Mouse (Mus musculus) left cerebral cortex, adult 8-10 months (tissue): ENCODE measurements around the gene Rnpep. TPM values are rescaled to one million over a fixed set of nuclear protein-coding genes. Genes with fewer than 3 reads are reported as not detected.

Source experiments
- DNase-seq, 2 experiments: peaks; one replicate each; pipeline ENCODE4 v3.0.0; 2022; ENCODE audit warnings: low spot score in 2 of 2
- total RNA-seq, 4 experiments: library from RNA; stranded (reverse); gene quantifications; 2 replicates each; pipeline ENCODE4 v1.2.4; 2022

Gene Rnpep
- 10 to 100 TPM; 47.8 to 53.4 (median 49.7) TPM for total RNA-seq

DNA sequence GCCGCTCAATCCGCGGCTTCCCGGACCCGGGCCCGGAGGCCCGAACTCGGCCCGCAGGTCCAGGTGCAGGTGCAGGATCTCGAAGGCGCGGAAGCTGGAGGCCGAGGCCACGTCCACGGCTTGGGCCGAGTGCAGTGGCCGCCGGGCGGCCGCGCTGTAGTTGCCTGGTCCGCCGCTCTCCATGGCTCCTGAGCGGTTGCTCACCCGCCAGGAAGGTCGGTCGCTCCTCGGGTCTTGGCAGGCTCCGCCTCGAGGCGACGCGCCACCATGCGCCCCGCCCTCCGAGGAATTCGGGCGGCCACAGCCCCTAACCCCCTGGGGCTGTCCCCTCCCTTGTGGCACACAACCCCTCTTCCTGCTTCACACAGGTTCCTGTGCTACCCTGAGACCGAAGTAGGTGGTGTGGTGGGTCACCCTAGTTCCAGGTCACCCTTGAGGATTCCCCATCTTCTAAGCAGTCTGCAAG is at the start of gene Rnpep:
TSS of gene Rnpep (minus strand) at position 259 of the 466 bp plus-strand sequence.
- peak; percentile 54 to 67 for DNase-seq

DNA sequence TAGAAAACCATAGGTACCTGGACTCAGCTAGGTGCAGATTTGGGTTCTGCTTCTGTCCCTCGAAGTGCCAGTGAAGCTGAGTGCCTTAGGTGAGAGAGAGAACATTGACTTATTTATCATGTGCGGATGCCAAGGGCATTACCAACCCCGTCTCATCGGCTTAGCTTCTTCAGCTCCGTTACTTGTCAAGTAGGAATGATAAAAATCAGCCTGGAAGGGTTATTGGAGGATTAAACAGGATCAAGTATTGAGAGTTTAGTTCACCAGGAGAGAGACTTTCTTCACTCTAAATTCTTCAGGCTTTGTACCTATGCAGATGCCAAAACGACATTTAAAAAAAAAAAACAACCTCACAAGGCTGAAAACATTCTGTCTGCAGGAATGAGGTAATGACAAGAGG is 46.7 kb upstream of the Rnpep start:
- no peak for DNase-seq

DNA sequence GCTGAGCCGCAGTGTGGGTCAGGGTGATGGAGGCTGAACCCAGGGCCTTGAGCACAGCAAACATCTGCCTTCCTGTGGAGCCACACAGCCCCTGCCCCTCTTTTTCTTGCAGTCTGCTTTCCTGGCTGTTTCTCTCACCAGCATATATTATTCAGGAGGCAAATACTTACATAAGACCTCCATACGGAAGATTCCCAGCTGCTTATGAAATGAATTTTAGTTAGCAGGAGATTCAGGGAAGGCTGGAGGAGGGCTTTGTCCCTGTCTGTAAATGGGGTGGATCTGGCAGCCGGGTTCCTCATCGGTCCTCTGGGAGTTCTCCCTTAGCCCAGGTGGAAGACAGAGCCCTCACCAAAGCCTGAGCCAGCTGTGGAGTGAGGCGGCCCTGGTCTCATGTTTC is 44.5 kb upstream of the Rnpep start:
- no peak for DNase-seq

DNA sequence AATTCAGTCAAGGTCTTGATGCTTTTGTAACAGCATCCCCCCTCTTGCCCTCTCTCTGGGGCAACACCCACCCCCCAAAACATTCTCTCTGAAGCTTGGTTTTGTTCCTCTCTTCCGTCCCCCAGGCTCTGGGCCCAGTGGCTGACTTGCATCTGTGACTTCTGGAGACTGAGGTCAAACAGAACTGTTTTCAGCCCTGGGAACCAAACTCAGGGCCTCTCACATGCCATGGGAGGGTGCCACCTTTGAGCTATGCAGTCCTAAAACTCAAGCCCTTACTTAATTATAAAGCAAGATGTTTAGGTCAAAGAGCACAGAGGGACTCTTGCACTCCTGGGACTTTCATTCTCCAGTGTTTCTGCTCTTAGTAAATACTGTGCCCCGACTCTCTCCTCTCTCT is 42.0 kb upstream of the Rnpep start:
- DNase-seq, result no peak

DNA sequence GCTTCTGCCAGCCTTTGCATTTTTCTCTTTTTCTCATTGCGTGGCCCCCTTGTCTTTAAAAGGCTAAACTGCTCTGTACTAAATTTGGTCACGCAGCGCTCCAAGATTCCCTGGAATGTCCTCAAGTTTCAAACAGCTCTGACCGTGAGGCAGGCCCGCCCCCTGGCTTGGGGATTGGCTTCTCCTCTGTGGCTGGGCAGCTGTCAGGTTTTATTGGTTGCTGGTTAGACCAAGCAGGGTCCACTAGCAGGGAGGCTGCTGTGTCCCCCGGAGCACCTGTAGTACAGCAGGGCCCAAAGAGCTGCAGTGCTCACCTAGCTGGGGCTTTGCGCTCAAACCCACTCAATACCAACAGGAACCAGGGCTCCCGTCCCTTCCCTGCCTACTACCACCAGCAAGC is 40.7 kb upstream of the Rnpep start, which contains the start of gene Lmod1:
TSS of gene Lmod1 (plus strand) at position 237 of the 400 bp plus-strand sequence.
- no peak for DNase-seq

DNA sequence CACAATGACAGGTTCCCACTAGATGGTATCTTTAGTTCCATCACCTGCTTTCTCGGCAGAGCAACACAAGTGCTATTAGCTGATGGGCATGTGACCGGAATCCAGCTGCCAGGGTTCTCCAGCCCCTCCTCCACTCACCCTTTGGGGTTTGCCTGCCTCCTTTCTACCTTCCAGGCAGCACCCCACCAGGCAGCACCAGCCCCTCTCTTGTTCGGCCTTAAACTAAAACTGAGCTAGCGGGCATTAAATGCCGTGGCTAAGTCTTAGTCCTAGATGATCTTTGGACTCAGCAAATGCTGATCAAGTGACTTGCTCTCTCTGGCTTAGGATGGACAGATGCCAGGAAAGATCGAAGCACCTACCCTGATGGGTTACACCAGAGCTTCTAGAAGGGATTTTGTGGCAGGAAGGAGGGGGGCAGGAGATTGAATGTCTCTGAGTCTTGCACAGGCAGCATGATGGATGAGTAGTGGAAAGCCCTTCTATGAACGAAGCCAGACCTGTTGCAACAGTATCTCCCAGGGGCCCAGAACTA is 39.5 kb upstream of the Rnpep start:
- DNase-seq, result no peak

DNA sequence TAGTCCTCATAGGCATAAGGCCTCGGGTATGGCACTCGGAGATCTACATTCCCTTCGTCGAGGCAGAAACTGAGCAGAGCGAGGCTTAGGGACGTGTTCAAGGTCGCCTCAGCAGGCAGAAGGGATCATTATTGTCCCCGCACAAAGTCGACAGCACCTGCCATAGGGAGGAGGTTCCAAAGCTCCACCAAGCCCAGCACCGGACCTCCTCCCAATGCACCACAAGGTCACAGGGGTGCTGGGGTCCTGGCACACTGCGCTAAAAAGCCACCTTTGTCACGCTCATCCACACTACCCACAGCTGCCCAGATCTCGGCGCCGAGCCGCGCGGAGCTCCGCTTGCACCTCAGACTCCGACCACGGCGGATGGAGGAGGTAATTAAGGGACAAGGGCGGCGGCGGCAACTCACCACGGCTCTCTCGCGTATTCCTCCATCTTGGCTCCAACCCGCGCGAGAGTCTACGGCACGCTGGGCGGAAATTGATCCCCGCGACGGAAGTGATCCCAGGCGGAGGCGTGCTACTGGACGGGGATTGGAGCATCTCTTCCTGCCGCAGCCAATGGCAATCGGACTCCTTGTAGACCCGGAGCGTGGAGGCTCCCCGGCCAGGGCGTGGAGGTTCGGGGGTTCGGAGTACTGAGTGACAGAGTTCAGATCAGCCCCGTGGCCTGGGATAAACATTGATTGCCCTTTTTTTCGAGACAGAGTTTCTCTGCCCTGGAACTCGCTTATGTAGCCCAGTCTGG is 29.6 kb upstream of the Rnpep start, which contains the start of gene Timm17a:
TSS of gene Timm17a (minus strand) at position 495 of the 748 bp plus-strand sequence.
- DNase-seq, result peak; percentile 88 to 91

DNA sequence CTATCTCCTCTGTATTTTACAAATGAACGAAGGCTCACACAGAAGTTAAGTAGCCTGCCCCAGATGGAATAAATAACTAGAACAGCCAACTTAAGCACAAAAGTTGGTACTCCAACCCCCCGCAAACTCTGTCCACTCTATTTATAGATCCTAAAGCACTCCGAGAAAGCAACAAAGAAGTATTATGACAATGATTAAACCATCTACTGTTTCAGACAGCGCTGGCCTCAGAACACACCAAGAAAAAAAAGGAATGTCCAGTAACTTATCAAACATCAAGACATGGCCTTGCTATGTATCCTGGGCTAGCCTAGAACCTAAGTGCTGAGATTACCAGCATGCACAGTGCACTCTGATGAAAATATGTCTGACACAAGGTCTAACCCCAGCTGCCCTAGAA is 28.3 kb upstream of the Rnpep start:
- no peak for DNase-seq

DNA sequence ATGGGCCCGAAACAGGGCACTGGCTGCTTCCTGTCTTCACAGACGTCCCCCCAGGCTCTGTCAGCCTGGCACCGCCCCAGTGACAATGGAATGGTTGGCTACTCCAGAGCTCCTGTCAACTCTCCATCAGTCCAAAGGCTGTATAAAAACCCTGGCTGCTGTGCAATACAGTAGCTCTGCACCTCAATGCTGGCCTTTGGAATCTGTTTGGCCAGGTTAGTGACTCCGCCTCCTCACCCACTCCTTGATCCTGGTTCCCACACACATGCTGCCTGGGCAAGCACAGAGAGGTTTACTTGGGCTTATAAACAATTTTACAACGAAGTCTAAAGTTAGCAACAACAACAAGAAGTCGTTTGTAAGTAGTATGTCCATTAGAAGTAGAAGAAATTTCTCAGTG is 27.5 kb upstream of the Rnpep start:
- no peak for DNase-seq

DNA sequence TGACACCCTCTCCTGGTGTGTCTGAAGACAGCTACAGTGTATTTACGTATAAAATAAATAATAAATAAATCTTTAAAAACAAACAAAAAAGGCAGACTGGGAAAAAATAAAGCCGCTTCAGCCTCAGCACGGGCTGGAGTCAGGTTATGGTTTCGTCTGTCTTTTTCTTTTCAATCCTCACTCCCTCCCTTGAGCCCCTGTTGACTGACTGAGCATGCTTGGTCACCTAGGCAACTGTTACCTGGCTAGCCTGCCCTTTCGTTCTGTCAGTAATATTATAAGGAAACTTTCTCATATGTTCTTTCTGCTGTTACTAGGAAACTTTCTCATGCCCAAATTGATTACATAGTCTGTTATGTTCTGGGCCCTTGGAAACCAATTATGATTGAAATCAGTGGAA is 7.0 kb upstream of the Rnpep start:
- no peak for DNase-seq

DNA sequence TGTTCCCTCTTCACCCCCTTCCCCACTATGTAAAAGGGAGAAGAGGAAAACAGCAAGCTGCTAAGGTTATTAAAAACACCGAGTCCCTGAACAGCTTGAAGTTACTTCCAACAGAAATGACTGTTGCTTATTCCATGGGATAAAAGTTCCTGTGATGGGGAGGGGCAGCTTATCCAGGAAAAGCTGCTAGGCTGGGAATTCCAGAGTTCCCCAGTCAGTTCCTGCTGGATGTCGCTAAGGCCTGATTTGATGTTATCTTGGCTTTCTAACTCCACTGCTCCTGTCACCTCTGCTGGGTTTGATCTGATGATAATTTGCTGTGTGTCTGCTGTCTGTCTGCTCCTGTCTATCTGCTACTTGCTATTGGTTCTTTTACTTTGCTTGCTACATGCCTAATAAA is 2.4 kb upstream of the Rnpep start:
- no peak for DNase-seq

DNA sequence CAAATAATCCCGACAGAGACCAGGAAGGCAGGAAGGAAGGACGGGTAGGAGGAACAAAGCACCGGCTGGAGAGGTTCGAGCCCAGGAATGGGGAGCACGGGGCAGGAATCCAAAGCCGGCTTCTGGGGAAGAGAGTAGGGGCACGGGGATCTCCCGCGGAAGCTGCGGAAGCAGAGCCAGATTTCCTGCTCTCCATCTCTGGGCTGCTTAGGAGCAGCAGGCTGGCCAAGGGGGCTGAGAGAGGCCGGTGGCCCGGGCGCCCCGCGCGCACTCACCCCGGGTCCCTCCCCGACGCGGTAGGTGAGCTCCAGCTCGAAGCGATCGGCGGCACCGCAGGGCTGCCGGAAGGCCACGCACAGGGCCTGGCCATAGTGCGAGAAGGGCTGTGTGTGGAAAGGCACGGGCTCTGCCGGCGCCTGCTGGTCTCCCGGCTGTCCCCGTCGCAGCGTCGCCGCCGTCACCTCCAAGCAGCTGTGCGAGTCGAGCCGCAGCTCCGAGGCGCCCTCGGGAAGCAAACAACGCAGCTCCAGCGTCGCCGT is 528 bp downstream of the Rnpep start:
- peak in 1 of 2 experiments; percentile 24 for DNase-seq

DNA sequence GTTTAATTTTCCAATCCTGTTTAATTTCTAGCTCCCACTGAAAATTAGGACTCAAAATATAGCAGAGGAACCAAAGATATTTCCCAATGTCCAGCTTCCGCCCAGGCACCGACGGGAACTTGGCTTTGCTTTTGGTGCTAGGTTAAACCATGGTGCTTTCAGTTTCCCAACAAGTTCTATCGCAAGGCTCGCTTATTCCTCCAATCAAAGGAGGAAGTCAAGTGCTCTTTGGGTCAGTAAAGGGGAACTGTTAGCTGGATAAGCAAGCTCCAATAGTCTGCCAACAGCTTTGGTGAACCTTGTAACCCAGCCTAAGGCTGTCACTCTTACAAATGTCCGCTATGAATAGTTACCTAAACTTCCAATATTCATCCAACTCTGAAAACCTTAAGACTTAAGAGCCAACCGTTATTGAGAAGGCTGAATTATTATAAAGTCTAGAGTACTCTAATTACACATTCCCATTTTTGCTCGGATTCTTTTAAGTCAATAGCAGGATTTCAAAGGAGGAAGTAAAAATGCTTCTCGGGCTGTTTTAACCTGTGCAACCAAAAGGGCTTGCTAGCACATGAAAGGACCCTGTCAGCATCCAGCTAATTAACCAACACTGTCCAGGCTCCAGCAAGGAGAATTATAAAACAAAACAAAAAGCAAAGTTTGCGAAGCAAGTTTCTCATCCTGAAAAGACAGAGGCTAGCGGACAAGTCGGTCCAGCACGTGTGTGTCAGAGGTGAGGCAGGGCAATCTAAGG is 1.2 kb downstream of the Rnpep start:
- DNase-seq, result no peak

DNA sequence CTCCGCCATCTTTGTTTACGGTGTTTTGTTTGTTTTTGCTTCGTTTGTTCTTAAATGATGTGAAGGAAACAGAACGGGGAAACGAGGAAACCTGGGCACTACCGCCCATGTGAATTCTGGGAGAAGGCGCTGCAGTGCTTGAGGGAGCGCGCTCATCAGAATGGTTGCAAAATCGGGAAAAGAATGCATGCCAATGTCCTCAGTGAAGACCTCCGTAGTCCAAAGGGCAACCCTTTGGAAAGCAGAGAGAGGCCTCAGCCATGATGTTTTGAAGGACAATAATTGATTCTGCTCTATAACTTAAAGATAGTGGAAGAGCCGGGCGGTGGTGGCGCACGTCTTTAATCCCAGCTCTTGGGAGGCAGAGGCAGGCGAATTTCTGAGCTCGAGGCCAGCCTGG is 2.0 kb downstream of the Rnpep start:
- no peak for DNase-seq

DNA sequence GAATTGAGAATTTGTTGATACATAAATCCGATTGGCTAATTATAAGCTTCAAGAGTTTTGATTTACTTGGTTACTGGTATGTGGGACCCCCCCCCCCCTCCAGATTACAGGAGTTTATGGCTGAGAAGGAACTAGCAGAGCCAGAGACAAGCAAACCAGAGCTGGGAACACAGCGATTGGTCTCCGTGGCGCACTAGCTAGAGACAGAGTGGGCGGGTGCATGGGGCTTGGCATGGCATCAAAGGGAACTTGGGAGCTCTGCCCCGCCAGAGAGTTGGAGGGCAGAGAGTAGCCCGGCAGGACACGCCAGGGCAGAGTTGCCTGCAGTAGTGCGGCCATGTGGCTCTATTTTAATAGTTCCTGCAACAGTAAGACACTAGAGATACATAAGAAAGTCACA is 3.2 kb downstream of the Rnpep start:
- DNase-seq, result peak in 1 of 2 experiments; percentile 36

DNA sequence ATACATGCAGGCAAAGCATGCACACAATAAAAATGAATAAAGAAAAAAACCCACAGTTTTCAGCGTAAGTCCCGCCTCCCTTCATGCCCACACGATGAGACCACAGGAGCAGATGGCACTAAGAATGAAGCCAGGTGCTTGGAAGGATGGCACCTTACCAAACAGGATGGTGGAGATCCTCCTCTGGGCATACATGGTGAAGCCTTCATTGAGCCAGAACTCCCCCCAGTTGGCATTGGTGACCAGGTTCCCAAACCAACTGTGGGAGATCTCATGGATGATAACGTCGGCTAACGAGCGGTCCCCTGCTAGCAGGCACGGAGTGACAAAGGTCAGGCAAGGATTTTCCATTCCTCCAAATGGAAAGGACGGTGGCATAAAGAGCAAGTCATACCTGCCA is 12.5 kb downstream of the Rnpep start:
- DNase-seq, result no peak

DNA sequence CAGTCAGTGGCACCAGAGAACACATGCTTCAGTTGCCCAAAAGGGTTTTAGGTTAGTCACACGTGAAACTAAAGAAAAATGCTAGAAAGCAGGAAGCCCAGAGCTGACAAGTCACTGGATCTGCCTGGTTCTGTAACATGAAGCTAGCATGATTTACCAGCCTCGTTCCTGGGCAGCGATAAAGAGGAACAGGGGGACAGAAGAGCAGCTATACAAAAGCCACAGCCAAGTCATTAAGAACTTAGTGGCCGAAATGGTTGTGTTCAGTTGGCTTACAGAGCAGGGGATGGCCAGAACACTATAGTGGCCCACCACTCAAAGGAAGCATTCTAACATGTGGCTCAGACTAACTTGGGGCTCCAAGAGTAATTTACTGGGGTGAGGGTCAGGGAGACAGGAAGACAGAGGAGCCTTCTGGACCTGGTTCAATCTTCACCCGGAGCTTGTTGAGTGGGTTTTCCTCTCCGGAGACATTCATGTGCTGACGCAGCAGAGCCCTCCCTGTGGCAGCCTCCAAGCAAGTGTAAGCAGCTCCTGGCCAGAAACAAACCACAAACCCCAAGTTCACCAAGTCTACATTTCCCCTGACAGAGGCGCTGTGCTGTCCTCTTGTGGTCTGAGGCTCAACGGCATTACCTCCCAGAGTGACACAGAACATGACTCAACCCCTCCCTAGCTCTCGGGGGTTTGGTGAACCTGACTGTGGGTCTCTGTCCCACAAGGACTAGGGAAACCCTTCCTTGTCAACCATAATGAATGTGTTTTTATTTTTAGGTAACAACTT is 16.0 kb downstream of the Rnpep start:
- no peak for DNase-seq

DNA sequence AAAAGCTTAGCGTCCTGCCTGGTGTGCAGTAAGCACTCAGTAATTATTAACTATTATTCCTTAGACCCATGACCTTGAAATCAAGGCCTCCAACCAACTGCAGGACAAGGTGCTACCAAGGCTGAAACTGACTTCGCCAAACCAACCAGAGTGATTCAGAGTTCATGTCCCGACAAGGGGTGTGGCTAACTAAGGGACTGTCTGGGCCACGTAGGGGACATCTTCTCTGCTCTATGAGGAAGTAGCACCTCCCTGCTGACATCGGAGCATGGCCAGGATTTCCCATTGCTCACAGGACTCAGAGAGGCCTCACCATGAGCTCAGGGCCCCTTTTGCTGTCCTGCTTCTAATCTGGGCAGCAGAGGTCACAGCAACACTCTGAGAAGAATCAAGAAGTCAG is 18.1 kb downstream of the Rnpep start:
- no peak for DNase-seq

DNA sequence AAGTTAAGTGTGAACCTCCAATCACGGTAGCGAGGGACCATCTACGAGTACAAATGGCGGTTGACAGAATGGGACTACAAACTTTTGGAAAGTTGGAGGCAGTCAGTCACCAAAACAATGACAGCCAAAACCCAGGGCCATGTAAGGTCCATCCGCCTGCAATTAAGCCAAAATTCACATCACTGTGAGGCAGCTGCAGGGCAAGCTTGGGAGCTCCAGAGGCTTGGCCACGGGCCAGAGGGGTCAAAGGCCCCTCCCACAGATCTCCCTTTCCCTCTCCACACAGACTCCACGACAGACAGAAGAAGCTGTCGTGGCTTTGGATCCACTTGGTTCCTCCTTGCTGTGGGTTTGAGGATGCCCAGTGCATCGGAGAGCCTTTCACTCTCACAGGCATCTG is 20.6 kb downstream of the Rnpep start:
- DNase-seq, result no peak

DNA sequence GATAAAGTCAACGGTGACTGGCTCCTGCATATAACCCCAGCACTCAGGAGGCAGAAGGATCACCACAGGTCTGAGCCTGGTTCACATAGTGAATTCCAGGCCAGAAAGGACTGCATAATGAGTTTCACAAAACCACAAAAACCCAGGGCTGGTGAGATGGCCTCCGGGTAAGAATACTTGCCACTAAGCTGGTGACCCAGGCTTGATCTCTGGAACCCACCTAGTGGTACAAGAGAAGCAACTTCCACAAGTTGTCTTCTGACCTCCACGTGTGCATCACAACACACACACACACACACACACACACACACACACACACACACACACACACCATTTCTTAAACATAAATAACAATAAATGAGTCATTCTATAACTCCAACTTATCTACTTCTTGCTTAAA is 21.6 kb downstream of the Rnpep start:
- no peak for DNase-seq

DNA sequence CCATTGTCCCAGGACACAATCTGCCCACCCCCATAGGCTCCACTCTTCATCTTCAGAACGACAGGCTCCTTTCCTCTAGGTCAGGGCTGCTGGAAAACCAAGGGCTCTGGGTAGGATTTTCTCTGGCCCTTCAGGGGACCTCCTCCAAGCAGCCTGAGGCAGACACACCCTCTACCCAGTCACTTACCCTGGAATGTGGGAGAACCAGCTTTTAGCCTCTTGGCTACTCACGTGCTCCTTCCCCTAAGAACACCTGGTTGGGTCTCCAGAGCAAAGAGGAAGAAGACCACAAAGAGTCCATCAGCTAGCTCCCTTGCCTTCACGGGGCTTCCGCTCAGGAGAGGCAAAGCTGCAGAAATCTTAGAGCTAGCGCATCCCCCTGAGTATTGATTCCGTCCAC is 23.0 kb downstream of the Rnpep start:
- no peak for DNase-seq

DNA sequence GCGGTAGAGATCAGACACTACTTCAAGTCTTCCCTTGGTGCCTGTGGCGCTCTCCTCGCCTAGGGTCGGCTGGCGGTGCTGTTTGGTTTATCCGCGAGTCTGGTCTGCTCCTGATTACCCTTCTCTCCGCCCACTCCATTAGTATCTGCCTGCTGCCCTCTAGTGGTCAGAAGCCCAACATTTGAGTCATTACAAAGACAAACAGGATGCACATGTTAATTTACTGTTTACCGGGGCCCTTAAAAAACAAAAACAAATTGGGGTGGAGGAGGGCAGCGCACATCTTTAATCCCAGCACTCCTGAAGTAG is 24.8 kb downstream of the Rnpep start:
- peak; percentile 25 to 39 for DNase-seq
